Mouse (Mus musculus): ENCODE results near the gene Col5a3.

GRCm38 (mm10) chr9:20862225-20862624 lies 47.4 kb upstream of the Col5a3 start:
- TF ChIP-seq CTCF (IDR thresholded peaks at IDR 0.05; ENCODE audit: borderline replicate concordance, control insufficient read depth, extremely low read depth, insufficient read depth, low read length, poor library complexity), result no peak
- TF ChIP-seq POLR2A (IDR thresholded peaks at IDR 0.05; ENCODE audit: control insufficient read depth, extremely low read depth, insufficient read depth, low read length, poor library complexity), result no peak

All from thymus, adult 2 months (tissue).